Mouse (Mus musculus) liver, embryonic 14.5 days (tissue): ENCODE results near the gene Ifih1.

Experiments
- CTCF ChIP-seq: IDR thresholded peaks from 2 replicates; pipeline ENCODE4 v1.5.1; 2016; ENCODE audit warnings: antibody characterized with exemption, low read depth, control low read depth
- EP300 ChIP-seq: IDR thresholded peaks from 2 replicates; pipeline ENCODE4 v1.6.1; 2016; ENCODE audit warnings: antibody characterized with exemption, low read depth

DNA sequence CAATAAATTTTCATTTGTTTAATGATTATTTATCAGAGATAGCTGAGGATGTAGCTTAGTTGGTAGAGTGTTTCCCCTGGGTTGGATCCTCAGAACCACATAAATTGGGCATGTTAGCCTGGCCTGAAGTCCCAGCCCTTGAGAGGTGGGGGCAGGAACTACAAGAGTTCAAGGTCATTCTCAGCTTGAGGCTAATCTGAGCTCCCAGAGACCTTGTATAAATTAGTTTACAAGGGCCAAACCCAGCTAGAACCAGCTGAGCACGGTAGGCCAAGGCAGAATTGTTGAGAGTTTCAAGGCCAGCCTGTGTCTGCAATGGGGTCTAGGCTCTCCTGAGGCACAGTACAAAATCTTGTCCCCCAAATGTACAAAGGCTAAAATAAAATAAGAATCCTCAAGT is 19.5 kb upstream of the Ifih1 start:
- TF ChIP-seq CTCF = no peak
- no peak for TF ChIP-seq EP300
